Mouse (Mus musculus) frontal cortex, adult 2 months (tissue): ENCODE measurements around the gene Snx1. TPM values are rescaled to one million over a fixed set of nuclear protein-coding genes. Genes with fewer than 3 reads are reported as not detected.
A peak's percentile ranks its signal among the peaks of the same experiment; 100 is the strongest.

Experiments used
- DNase-seq, 2 experiments: peaks; one replicate each; pipeline ENCODE4 v3.0.0; 2022; ENCODE audit warnings: low spot score in 1 of 2; ENCODE audit errors: extremely low spot score in 1 of 2
- polyA plus RNA-seq: library from polyadenylated mRNA; depleted of rRNA; stranded (reverse); fragments of >200 nt; gene quantifications from 2 replicates; pipeline ENCODE4 v1.2.3, GENCODE M21; 2012

Snx1 gene
- polyA plus RNA-seq, 1 experiment: 93.5 TPM

DNA sequence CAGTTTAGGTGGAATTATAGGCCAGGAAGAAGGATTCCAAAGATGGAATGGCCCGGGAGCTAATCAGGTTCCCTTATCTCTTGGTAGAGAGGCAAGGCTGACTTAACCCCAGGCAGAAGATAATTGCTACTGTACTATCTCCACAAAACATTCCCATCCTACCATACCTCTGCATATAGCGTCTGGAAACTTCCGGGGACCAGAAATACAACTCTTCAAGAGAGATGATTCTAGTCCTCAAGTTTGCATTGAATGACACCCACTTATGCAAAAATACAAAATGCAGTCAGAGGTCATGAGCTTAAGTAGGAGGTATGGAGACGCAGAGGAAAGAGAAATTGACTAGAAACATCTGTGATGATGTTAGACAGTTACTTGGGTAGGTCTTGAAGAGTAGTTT, 1.5 kb upstream of the Snx1 start:
- DNase-seq: no peak

DNA sequence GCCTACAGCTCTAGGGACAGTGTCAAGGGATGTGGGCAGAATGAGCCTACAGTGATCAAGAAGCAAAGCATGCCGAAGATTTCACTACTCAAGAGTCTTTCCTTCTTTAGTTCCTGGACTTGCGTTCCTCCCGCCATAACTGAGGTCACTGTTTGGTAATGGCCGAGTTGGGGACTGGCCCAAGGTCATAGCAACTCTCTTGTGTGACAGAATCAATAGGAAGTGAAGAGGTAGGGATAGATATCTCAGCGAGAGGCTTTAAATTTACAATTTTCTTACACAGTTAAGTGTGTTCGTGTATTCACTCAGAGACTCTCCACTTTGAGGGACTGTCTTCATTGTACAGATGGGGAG, 783 bp upstream of the Snx1 start:
- DNase-seq: no peak

- DNase-seq: no peak
Observed at GRCm38 (mm10) chr9:66125543-66126455, 588 bp downstream of the Snx1 start.

GRCm38 (mm10) chr9:66124681-66125542, 1.5 kb downstream of the Snx1 start:
- peak; percentile 95 to 96 for DNase-seq

GRCm38 (mm10) chr9:66124111-66124531, 2.3 kb downstream of the Snx1 start:
- DNase-seq: no peak

GRCm38 (mm10) chr9:66123648-66124047, 2.7 kb downstream of the Snx1 start:
- peak in 1 of 2 experiments; percentile 46 for DNase-seq

GRCm38 (mm10) chr9:66121421-66121820, 5.0 kb downstream of the Snx1 start:
- no peak for DNase-seq

- no peak for DNase-seq
Observed at GRCm38 (mm10) chr9:66120945-66121344, 5.4 kb downstream of the Snx1 start.

DNA sequence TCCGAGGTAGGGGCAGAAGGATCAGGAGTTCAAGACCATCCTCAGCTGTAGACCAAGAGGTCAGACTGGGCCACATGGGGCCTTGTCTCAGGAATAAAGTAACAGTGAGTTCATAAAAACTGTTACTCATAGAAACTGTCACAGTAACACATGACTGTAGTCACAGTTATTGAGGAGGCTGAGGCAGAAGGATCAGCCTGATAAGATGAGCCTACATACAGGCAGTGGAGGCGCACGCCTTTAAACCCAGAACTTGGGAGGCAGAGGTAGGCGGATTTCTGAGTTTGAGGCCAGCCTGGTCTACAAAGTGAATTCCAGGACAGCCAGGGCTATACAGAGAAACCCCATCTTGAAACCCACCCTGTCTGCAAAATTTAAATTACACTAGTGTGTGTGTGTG, 6.3 kb downstream of the Snx1 start:
- DNase-seq: no peak

DNA sequence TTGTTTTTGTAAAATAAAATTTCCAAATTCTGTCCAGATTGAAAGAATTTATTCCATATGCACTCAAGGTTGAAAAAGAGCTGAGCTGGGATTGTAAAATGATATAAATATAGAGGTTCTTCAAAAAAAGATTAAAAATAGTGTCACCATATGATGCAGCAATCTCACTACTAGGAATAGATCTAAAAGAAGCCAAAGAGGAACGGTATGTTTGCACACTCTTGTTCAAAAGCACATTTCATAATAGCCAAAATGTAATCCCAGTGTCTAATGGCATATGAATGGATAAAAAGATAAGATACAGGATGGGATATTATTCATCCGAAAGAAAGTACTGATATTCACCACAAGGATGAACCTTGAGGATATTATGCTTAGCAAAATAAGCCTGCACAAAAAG, 6.9 kb downstream of the Snx1 start:
- DNase-seq: no peak

DNA sequence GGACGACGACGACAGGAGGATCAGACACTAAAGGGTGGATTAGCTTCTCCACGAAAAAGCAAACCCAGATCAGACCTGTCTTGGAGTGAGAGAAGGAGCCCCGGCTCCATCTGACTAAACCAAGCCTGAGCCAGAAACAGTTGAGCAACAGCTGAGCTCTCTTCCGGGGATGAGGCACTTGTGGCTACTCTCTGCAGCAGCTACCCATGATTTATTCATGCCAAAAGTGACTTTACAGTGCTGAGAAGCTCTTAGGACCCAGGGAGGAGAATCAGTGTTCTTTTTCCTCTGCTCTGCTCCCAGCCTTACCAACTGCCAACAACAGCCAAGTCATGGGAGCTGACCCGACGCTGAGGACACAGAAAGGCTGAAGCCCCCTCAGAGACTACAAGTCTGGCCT, 9.5 kb downstream of the Snx1 start:
- no peak for DNase-seq

GRCm38 (mm10) chr9:66114341-66114740, 12.0 kb downstream of the Snx1 start:
- DNase-seq: no peak

GRCm38 (mm10) chr9:66110611-66111379, 15.6 kb downstream of the Snx1 start:
- no peak for DNase-seq

DNA sequence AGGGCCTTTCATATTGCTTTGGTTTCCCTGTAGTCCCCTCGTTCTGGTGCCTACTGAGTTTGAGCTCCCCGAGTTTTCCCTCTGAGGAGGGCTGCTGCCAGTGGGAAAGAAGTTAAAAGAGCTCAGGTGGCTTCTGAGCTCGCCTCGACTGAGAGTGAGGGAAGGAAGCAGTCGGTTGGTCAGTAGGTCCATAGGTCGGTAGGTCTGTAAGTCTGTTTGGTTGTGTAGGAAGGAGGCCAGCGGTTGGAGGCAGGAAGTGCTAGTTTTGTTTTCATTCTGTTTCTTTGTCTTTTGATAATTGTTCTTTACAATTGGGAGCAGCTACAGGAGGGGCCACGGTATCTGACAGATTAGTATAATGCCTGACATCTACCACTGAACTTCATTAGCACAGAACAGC, 16.3 kb downstream of the Snx1 start:
- no peak for DNase-seq

- no peak for DNase-seq
Observed at GRCm38 (mm10) chr9:66109574-66109973, 16.8 kb downstream of the Snx1 start.

- no peak for DNase-seq
Observed at GRCm38 (mm10) chr9:66105168-66105567, 21.2 kb downstream of the Snx1 start.

- no peak for DNase-seq
Observed at GRCm38 (mm10) chr9:66104601-66105000, 21.8 kb downstream of the Snx1 start.

DNA sequence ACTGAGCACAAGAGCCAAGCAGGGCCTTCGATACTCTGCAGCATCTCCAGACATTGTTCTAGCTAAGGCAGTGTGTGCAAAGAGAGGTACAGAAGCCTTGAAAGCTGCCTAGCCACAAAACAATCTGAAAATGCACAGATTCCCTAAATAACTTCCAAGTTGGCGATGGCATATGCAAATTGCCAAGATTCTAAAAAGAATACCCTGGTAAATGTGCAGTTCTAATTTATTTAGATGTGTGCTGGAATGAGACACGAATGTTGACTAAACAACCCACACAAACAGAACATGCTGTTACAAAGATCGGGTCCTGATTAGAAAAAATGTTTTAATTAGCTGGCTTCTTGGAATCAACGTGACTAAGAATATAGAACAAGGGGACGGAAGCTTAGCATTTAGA, 23.7 kb downstream of the Snx1 start:
- DNase-seq: peak in 1 of 2 experiments; percentile 35

GRCm38 (mm10) chr9:66101577-66101976, 24.8 kb downstream of the Snx1 start:
- peak in 1 of 2 experiments; percentile 34 for DNase-seq

- no peak for DNase-seq
Observed at GRCm38 (mm10) chr9:66092664-66093063, 33.7 kb downstream of the Snx1 start.
